Mouse (Mus musculus) neural tube, embryonic 14.5 days (tissue): ENCODE results near the gene Plxdc1. TPM values are rescaled to one million over a fixed set of nuclear protein-coding genes. Genes with fewer than 3 reads are reported as not detected.

Experiments
- ATAC-seq: fragments of 200-750 bp; cut with Nextera tagmentation; 2 replicates; pipeline ENCODE4 v1.8.0; 2017; ENCODE audit warnings: low read depth, mild to moderate bottlenecking, moderate TSS enrichment, moderate library complexity
- H3K27ac ChIP-seq: fragments of 300-500 bp; sonication (generic); 2 replicates; pipeline ENCODE4 v1.5.1; 2014; ENCODE audit warnings: low read depth, mild to moderate bottlenecking, control low read depth, low read length, moderate library complexity, mixed read lengths
- H3K27me3 ChIP-seq: fragments of 300-500 bp; sonication (generic); 2 replicates; pipeline ENCODE4 v1.6.1; 2014; ENCODE audit warnings: low read length; ENCODE audit not compliant: control insufficient read depth, insufficient read depth
- H3K36me3 ChIP-seq: fragments of 300-500 bp; sonication (generic); 2 replicates; pipeline ENCODE4 v1.6.1; 2014; ENCODE audit warnings: low read length, mixed read lengths; ENCODE audit not compliant: control insufficient read depth, insufficient read depth
- H3K4me1 ChIP-seq: fragments of 300-500 bp; sonication (generic); 2 replicates; pipeline ENCODE4 v1.6.1; 2014; ENCODE audit warnings: low read length; ENCODE audit not compliant: control insufficient read depth, insufficient read depth
- H3K4me2 ChIP-seq: fragments of 300-500 bp; sonication (generic); 2 replicates; pipeline ENCODE4 v1.6.1; 2014; ENCODE audit warnings: mild to moderate bottlenecking, low read depth, low read length, control low read depth
- H3K4me3 ChIP-seq: fragments of 300-500 bp; sonication (generic); 2 replicates; pipeline ENCODE4 v1.5.1; 2014; ENCODE audit warnings: low read depth, low read length, control low read depth, mixed read lengths
- H3K9ac ChIP-seq: fragments of 300-500 bp; sonication (generic); replicated peaks from 2 replicates; pipeline ENCODE4 v1.6.1; 2014; ENCODE audit warnings: low read depth, mild to moderate bottlenecking, control low read depth, low read length, mixed read lengths
- H3K9me3 ChIP-seq: fragments of 300-500 bp; sonication (generic); 2 replicates; pipeline ENCODE4 v1.6.1; 2016; ENCODE audit warnings: low read length; ENCODE audit not compliant: control insufficient read depth
- WGBS: fragments of 180-500 bp; shearing (Covaris S2); extraction: QIAGEN DNeasy Blood & Tissue Kit; methylation state at CpG from one replicate; pipeline ENCODE4 v1.1.7; 2014; 5-methylcytosine and 5-hydroxymethylcytosine counted together
- polyA plus RNA-seq: library from polyadenylated mRNA; unstranded; fragments of >200 nt; fragmentation: Nextera tagmentation; extraction: Ambion mirVana; gene quantifications from 2 replicates; pipeline ENCODE4 v1.2.1, GENCODE M21; 2014

Gene Plxdc1
- polyA plus RNA-seq, 1 experiment from 2014 or later = 0.70 TPM

DNA sequence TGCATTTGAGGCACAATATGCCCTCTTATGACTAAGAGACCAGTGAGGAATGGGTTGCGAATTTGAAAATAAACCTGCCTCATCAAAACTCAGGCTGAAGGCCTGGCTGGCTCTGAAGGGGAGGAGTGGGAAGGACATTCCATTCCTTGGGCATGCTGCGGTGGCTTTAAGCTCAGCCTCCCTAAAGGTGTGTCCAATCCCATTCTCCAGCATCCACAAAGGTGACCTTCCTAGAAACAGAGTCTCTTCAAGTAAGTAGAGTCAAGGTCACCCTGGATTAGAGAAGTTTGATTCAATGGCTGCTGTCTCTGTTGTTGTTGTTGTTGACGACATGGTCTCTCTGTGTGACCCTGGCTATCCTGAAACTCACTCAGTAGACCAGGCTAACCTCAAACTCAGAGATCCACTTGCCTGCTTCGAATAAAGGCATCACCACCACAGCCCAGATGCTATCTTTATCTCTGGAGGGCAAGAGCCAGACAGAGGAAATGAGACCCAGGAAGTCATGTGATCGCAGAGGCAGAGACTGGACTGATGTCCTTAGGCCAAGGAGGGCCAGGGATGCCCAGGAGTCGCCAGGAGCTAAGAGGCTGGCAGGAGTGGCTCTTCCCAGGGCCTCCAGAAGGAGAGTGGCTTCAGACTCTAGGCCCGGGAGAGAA is 27.5 kb downstream of the Plxdc1 start:
- no peaks in the 10 kb centered on the region for H3K9me3 ChIP-seq
- H3K36me3 ChIP-seq = no peaks in the 10 kb centered on the region
- H3K4me2 ChIP-seq = no peak overlapping the region
- 84% methylated on average over 7 of the region's 7 CpGs for WGBS
- H3K4me3 ChIP-seq = no peak overlapping the region
- no peak for ATAC-seq
- H3K9ac ChIP-seq = no peak overlapping the region
- no peaks in the 10 kb centered on the region for H3K27me3 ChIP-seq
- no peaks in the 10 kb centered on the region; the same call in 1 of the 2 replicates for H3K4me1 ChIP-seq
- H3K27ac ChIP-seq = no peak overlapping the region

DNA sequence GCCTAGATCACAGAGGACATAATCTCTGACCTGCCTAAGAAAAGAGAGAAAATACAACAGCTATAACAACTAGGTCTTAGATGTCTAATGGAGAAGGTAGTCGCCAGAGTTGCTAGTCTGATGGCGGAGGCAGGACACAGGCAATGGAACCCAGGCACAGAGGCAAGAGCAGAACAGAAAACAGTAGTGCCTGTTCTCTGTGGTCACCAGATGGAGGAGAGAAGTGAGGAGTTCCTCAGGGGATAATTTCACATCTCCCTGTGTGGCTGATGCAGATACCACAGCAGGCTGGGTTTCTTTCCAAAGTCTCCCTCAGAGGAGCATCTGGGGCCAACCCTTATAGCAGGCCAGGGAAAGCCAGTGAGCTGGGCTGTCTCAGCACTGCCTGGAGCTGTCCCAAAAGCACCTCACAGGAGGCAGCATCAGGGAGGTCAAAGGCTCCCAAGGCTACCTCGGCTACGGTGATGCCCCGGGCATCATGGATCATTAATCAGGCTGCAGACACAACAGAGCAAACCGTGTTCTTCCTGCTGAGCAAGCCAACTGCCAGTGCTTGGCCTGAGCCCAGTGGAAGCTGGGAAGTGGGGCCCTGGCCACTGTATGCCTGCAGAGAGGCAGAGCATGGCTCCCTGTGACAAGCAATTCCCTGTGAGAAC is 29.2 kb downstream of the Plxdc1 start:
- Histone ChIP-seq H3K36me3 (no peaks in the 10 kb centered on the region), H3K4me1 (no peaks in the 10 kb centered on the region; the same call in 1 of the 2 replicates), H3K27ac (no peak overlapping the region), H3K27me3 (no peaks in the 10 kb centered on the region), H3K9ac (no peak overlapping the region), H3K4me3 (no peak overlapping the region), H3K9me3 (no peaks in the 10 kb centered on the region), H3K4me2 (no peak overlapping the region)
- ATAC-seq = peak; percentile 61; the same call in 1 of the 2 replicates
- WGBS = 37% methylated on average over 6 of the region's 6 CpGs

DNA sequence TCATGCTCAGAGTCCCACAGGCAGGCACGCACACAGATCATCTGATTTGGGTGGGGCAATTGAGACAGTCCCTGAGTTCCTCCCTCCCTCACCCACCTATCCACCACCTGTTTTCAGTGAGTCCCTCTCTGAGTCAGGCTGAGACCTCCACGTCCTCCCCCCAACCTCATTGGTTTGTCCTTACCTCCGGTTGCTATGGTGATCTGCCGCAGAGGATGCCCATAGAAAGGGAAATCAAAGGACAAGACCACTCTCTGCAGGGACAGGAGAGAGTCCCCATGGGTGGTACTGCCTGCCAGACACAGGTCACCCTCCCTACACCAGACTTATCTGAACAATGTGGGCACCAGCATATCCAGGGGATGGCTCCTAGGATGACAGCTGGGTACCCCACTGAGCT is 30.3 kb downstream of the Plxdc1 start:
- no peaks in the 10 kb centered on the region for H3K36me3 ChIP-seq
- WGBS = 34% methylated on average over 4 of the region's 4 CpGs
- H3K4me2 ChIP-seq = no peak overlapping the region
- no peak overlapping the region for H3K4me3 ChIP-seq
- H3K4me1 ChIP-seq = no peaks in the 10 kb centered on the region; the same call in 1 of the 2 replicates
- no peak overlapping the region for H3K27ac ChIP-seq
- no peaks in the 10 kb centered on the region for H3K27me3 ChIP-seq
- no peaks in the 10 kb centered on the region for H3K9me3 ChIP-seq
- no peak overlapping the region for H3K9ac ChIP-seq
- ATAC-seq = no peak

DNA sequence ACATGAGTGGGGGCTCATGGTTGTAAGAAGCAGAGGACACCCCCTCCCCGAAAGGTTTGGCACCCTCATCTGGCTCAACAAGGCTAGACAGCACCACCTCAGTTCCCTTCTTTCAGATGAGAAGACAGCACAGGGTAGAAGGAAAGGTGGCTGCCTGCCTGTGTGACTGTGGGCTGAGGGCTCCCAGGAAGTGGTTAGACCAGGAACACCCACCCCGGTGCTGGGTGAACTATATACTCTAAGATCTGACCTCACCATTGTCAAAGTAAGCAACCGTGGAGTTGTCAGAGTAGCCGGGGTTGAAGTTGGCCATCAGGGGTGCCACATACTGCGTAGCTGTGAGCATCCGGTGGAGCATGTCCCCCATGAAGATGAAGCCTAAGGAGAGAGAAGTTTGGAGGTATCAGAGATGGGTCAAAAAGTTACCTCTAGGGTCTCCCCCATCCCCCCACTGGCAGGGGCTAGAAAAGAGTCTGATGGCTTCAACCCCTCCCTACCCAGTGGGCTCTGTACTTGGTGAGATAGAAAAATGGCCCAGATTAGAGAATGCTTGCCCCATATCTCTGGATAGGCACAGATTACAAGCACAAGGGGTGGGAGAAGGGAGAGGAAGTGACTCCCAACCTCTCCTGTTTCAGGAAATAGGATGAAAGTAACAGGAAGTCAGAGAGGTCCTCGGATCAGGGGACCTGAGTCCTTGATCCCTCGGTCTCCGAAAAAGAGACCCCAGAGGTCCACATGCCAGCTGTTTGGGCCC is 30.9 kb downstream of the Plxdc1 start:
- no peak overlapping the region for H3K9ac ChIP-seq
- no peaks in the 10 kb centered on the region for H3K36me3 ChIP-seq
- no peak overlapping the region for H3K27ac ChIP-seq
- no peaks in the 10 kb centered on the region for H3K9me3 ChIP-seq
- no peak overlapping the region for H3K4me2 ChIP-seq
- no peak for ATAC-seq
- H3K4me1 ChIP-seq = no peaks in the 10 kb centered on the region; the same call in 1 of the 2 replicates
- H3K27me3 ChIP-seq = no peaks in the 10 kb centered on the region
- H3K4me3 ChIP-seq = no peak overlapping the region
- 87% methylated on average over 9 of the region's 9 CpGs for WGBS

DNA sequence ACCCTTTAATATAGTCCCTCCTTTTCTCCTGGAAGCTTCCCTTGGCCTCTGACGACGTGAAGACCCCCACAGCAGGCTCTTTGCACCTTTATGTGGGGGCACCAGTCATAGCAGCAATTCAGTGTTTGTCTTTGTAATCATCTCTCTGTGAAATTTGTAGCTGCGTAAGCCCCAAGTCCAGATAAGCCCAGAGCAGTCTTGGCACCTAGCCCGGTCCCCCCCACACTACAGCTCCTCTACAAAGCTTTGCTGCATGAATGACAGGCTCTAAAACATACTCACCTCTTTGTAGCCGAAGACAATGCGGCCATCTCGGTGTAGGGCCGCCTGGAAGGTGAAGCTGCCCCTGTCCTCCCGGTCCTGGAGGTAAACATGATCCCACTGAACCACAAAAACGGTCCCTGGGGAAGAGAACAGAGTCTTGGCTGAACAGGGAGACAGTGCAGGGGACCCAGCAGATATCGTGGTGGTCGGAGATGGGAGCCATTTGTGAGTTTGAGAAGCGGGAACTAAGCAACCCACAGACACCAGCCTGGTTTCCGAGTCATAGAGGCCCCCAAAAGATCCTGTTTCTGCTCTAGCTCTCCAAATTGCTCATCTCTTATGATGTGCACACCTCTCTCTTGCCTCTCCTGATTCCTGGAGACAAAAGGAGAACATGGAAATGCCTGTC is 31.6 kb downstream of the Plxdc1 start:
- no peak for ATAC-seq
- 72% methylated on average over 14 of the region's 14 CpGs for whole genome bisulfite sequencing
- Histone ChIP-seq H3K36me3 (no peaks in the 10 kb centered on the region), H3K9me3 (no peaks in the 10 kb centered on the region), H3K27me3 (no peaks in the 10 kb centered on the region), H3K4me3 (no peak overlapping the region), H3K9ac (no peak overlapping the region), H3K4me1 (no peaks in the 10 kb centered on the region; the same call in 1 of the 2 replicates), H3K27ac (no peak overlapping the region), H3K4me2 (no peak overlapping the region)

DNA sequence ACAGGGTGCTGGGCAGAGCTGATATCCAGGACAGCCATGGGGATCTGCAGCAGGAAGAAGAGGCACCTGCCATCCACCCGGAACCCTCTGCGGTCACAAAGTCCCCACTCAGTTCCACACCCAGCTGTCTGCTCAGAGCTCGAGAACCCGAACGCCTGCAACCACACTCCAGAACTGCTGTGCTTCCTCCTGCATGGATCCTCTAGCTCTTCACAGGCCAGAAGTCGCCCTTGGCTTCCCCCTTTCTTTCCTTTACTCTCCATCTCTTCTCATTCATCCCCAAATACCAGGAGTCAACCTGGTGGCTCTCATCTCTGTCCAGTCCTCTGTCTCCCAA is 32.3 kb downstream of the Plxdc1 start:
- H3K4me3 ChIP-seq = no peak overlapping the region
- no peak for ATAC-seq
- no peaks in the 10 kb centered on the region for H3K27me3 ChIP-seq
- WGBS = 95% methylated on average over 6 of the region's 6 CpGs
- no peaks in the 10 kb centered on the region; the same call in 1 of the 2 replicates for H3K4me1 ChIP-seq
- H3K27ac ChIP-seq = no peak overlapping the region
- H3K9me3 ChIP-seq = no peaks in the 10 kb centered on the region
- H3K36me3 ChIP-seq = no peaks in the 10 kb centered on the region
- H3K4me2 ChIP-seq = no peak overlapping the region
- H3K9ac ChIP-seq = no peak overlapping the region

DNA sequence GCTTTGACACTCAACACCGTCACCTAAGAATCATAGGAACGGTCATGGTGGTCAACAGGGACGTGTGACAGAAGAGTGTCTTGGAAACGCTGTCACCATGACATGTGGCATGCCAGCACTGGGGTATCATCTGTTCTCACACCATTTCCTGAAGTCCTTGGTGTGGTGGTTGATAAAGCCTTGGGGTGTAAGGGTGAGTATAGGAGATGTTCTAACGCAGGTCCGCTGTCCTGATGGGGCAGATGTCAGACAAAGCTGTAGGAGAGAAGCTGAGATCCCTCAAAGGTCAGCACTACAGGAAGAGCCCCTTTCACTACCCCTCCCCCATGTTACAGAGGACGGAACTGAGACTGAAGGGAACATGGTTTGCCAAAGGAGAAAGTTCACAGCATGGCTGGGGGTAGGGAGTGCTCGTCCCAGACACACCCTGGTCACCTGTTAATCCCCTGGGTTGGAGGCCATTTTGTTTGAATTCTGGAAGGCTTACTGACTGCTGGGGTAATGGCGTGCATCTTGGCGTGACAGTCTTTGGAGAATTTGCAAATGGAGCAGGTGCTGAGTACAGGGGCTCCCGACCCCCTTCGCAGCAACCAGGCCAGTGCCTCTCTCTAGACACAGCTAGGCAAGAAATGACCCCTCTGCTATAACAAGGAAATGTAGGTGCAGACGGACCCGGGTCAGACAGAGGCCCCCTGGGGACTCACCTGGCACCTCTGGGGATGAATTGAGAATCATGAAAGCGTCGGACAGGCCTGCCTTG is 32.9 kb downstream of the Plxdc1 start:
- Histone ChIP-seq H3K27me3 (no peaks in the 10 kb centered on the region), H3K4me1 (no peaks in the 10 kb centered on the region; the same call in 1 of the 2 replicates), H3K27ac (no peak overlapping the region), H3K4me2 (no peak overlapping the region), H3K9me3 (no peaks in the 10 kb centered on the region), H3K4me3 (no peak overlapping the region), H3K36me3 (no peaks in the 10 kb centered on the region), H3K9ac (no peak overlapping the region)
- 82% methylated on average over 15 of the region's 16 CpGs for WGBS
- ATAC-seq = no peak

DNA sequence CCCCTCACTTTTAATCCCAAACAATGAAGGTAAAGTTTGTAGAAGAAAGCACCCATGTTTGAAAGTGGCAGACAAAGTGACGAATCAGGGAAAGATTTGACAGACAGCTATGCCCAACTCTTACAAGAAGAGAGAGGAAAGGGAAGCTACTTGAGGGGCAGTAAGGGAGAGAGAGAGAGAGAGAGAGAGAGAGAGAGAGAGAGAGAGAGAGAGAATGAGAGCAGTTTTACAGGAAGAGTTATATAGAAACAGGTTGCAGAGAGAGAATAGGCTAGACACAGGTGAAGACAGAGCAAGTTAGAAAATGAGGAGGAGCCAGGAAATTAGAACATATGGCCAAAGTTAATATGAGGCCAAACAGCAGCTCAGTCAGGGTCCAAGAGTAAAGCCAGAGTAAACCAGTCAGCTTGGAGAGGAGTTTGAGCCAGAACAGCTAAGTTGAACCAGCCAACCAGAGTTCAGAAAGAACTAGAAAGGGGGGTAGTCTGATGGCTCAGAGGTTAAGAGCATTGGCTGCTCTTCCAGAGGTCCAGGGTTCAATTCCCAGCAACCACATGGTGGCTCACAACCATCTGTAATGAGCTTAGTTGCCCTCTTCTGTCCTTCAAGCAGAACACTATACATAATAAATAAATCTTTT is 33.8 kb downstream of the Plxdc1 start:
- Histone ChIP-seq H3K9me3 (no peaks in the 10 kb centered on the region), H3K27me3 (no peaks in the 10 kb centered on the region), H3K4me2 (no peak overlapping the region), H3K4me1 (no peaks in the 10 kb centered on the region; the same call in 1 of the 2 replicates), H3K9ac (no peak overlapping the region), H3K4me3 (no peak overlapping the region), H3K27ac (no peak overlapping the region), H3K36me3 (no peaks in the 10 kb centered on the region)
- ATAC-seq = no peak
- 95% methylated on average over 1 of the region's 1 CpGs for WGBS
